Comparison of ENCODE assay signal across 1 mouse cellular context in the genomic region with DNA sequence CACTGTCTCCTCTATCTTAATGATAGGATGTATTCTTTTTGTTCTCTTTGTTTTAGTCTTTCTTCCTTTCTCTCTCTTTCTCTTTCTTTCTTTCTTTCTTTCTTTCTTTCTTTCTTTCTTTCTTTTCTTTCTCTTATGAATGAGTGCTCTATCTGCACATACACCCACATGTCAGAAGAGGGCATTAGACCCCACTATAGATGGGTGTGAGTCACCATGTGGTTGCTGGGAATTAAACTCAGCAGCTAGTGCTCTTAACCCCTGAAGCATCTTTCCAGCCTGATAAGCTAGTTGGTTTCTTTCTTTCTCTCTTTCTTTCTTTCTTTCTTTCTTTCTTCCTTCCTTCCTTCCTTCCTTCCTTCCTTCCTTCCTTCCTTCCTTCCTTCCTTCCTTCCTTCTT.
TF ChIP-seq lines count a peak whose summit lies in the region.

No protein-coding gene starts in this region.

TF ChIP-seq in CH12.LX, 34 proteins besides CTCF, POLR2A, EP300 and RAD21:
- TF ChIP-seq SMC3 (IDR thresholded peaks at IDR 0.05; ENCODE audit: low read depth, low read length) (0 out of 2 replicates have a peak, but pooled peaks have one; percentile 6), MYC (IDR thresholded peaks at IDR 0.05; ENCODE audit: low read depth, low read length) (peak; percentile 77; the same call in 1 of the 2 replicates)
